Mouse (Mus musculus): ENCODE measurements around the gene Obox3. TPM values are rescaled to one million over a fixed set of nuclear protein-coding genes. Genes with fewer than 3 reads are reported as not detected.
"Not testable (repeated sequence)": the region's sequence is repeated elsewhere in the genome, so short reads cannot be mapped to it uniquely, and the experiment has no call there.

The Obox3 gene
- polyA plus RNA-seq (2012; rRNA removed) = not detected in 2 replicates

DNA sequence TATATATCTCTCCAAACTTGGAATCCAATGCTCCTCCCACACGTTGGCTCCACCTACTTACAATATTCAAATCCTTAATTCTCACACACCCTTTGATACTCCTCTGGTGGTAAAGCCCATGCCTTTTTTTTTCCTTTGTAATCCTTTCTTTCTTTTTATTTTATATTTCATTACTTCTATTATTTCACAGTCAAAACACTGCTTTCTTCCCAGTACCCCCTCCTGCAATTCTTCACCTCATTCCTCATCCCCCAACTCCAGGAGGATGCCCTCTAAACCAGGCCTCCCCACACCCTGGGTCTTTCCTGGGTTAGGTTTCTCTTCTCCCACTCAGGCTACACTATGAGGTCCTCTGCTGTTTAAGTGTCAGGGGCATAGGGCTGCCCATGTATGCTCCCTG is at the start of gene Obox3:
Gene Obox3, minus strand, starts transcription at position 101 of the 400 bp plus-strand sequence.
- 31% methylated on average over 1 of the region's 1 CpGs for WGBS
- not testable (repeated sequence) for H3K27me3 ChIP-seq (ENCODE audit: control insufficient read depth, insufficient read depth, low read length); DNase-seq; H3K27ac ChIP-seq (ENCODE audit: insufficient read depth, low read length); H3K4me3 ChIP-seq (replicated peaks; ENCODE audit: insufficient read depth, low read depth, low read length); H3K4me1 ChIP-seq (ENCODE audit: control insufficient read depth, insufficient read depth, low read length)

DNA sequence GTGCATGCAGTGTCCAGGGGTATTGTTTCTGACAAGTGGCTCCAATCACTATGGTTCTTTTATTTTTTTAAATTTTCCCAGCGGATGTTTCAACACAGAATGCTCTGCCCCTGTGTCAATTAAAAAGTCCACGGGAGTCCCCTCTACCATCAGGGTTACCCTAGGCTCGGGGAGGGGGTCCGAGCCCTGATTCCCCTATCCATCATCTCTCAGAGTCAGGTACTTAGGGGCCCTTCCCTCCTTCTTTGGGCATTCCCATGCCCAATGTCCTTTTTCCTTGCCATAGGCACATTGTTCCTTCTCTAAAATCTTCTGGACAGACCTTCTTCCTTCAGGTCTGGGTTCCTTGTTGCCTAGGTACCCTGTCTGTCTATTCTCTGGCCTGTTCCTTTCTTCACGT is 130.3 kb downstream of the Obox3 start:
- 74% methylated on average over 5 of the region's 5 CpGs for WGBS
- H3K4me1 ChIP-seq (ENCODE audit: control insufficient read depth, insufficient read depth, low read length); DNase-seq; H3K27me3 ChIP-seq (ENCODE audit: control insufficient read depth, insufficient read depth, low read length); H3K27ac ChIP-seq (ENCODE audit: insufficient read depth, low read length); H3K4me3 ChIP-seq (replicated peaks; ENCODE audit: insufficient read depth, low read depth, low read length): not testable (repeated sequence)

Other genes with a start within 250 kb of the Obox3 start
- gene Obox5, start 110.2 kb upstream of the Obox3 start, polyA plus RNA-seq (2012; rRNA removed) = not detected in 2 replicates
- not detected in 2 replicates for gene Obox6, start 199.8 kb upstream of the Obox3 start, polyA plus RNA-seq (2012; rRNA removed)
- not detected in 2 replicates for gene Crx, start 240.1 kb upstream of the Obox3 start, polyA plus RNA-seq (2012; rRNA removed)
- gene Crxos, start 242.7 kb upstream of the Obox3 start, polyA plus RNA-seq (2012; rRNA removed) = 0.11 TPM in 1 of 2 replicates, not detected in the other

Data from cerebellum, adult 2 months (tissue).